Mouse (Mus musculus): ENCODE results near the gene Slc51a.

- TF ChIP-seq POLR2A (IDR thresholded peaks at IDR 0.05; ENCODE audit: insufficient read depth, low read length) (no peak), CTCF (IDR thresholded peaks at IDR 0.05; ENCODE audit: low read depth, low read length) (no peak)
Measured at GRCm38 (mm10) chr16:32463426-32463825, 24.3 kb downstream of the Slc51a start.

Measured in ES-Bruce4 (cell line).